Mouse (Mus musculus): ENCODE measurements around the gene Gm15517.

The Gm15517 gene

GRCm38 (mm10) chr7:44310285-44310877 lies 49.1 kb downstream of the Gm15517 start:
- DNase-seq: no peak

GRCm38 (mm10) chr7:44310878-44311712 lies 49.8 kb downstream of the Gm15517 start:
- no peak for DNase-seq
